Mouse (Mus musculus) adrenal gland, adult 2 months (tissue): ENCODE results near the gene Slc9a8. TPM values are rescaled to one million over a fixed set of nuclear protein-coding genes. Genes with fewer than 3 reads are reported as not detected.

Experiments
- DNase-seq: peaks from one replicate; pipeline ENCODE4 v3.0.0; 2021
- polyA plus RNA-seq: library from polyadenylated mRNA; depleted of rRNA; stranded (reverse); fragments of >200 nt; gene quantifications from 2 replicates; pipeline ENCODE4 v1.2.3, GENCODE M21; 2012
- total RNA-seq, 2 experiments: library from RNA; stranded (reverse); gene quantifications; 2 replicates each; pipeline ENCODE4 v1.2.3; 2021

The Slc9a8 gene
- total and polyA plus RNA-seq, 3 experiments, result 33.8 to 67.5 (median 40.2) TPM

GRCm38 (mm10) chr2:167483827-167484410 is 62.4 kb downstream of the Slc9a8 start:
- DNase-seq, result peak; percentile 57

GRCm38 (mm10) chr2:167484932-167485331 is 63.4 kb downstream of the Slc9a8 start:
- no peak for DNase-seq

GRCm38 (mm10) chr2:167485501-167486377 is 64.2 kb downstream of the Slc9a8 start:
- DNase-seq, result peak; percentile 93

- no peak for DNase-seq
These were observed 65.1 kb downstream of the Slc9a8 start for GRCm38 (mm10) chr2:167486573-167486972.

GRCm38 (mm10) chr2:167487551-167487950 is 66.0 kb downstream of the Slc9a8 start:
- DNase-seq, result no peak

- no peak for DNase-seq
These were observed 66.5 kb downstream of the Slc9a8 start for GRCm38 (mm10) chr2:167487994-167488393.

GRCm38 (mm10) chr2:167490813-167491525 is 69.5 kb downstream of the Slc9a8 start:
- peak; percentile 58 for DNase-seq

GRCm38 (mm10) chr2:167491757-167492708 is 70.5 kb downstream of the Slc9a8 start, which contains the start of gene Rnf114:
Gene Rnf114, plus strand, starts transcription at chr2:167492645.
- peak; percentile 71 for DNase-seq

GRCm38 (mm10) chr2:167492713-167493636 is 71.5 kb downstream of the Slc9a8 start, which contains the start of gene Spata2:
Gene Spata2, minus strand, starts transcription at chr2:167492887.
- DNase-seq, result peak; percentile 96

GRCm38 (mm10) chr2:167496437-167496836 is 74.9 kb downstream of the Slc9a8 start:
- DNase-seq, result no peak

GRCm38 (mm10) chr2:167497272-167497671 is 75.8 kb downstream of the Slc9a8 start:
- DNase-seq, result no peak

- no peak for DNase-seq
These were observed 81.2 kb downstream of the Slc9a8 start for GRCm38 (mm10) chr2:167502554-167503252.

GRCm38 (mm10) chr2:167503253-167503895 is 81.9 kb downstream of the Slc9a8 start:
- peak; percentile 92 for DNase-seq

- DNase-seq, result peak; percentile 85
These were observed 82.4 kb downstream of the Slc9a8 start for GRCm38 (mm10) chr2:167503896-167504349.

- no peak for DNase-seq
These were observed 83.6 kb downstream of the Slc9a8 start for GRCm38 (mm10) chr2:167505127-167505526.

- DNase-seq, result no peak
These were observed 85.2 kb downstream of the Slc9a8 start for GRCm38 (mm10) chr2:167506546-167507260.

- DNase-seq, result no peak
These were observed 86.3 kb downstream of the Slc9a8 start for GRCm38 (mm10) chr2:167507719-167508385.

- DNase-seq, result no peak
These were observed 87.1 kb downstream of the Slc9a8 start for GRCm38 (mm10) chr2:167508569-167508968.
